Mouse (Mus musculus): Measurements from ENCODE around the gene Exd2. TPM values are rescaled to one million over a fixed set of nuclear protein-coding genes. Genes with fewer than 3 reads are reported as not detected.
"Not testable (repeated sequence)": the region's sequence is repeated elsewhere in the genome, so short reads cannot be mapped to it uniquely, and the experiment has no call there.

The Exd2 gene
- polyA plus RNA-seq, 1 experiment, result 0.11 TPM

- no peaks in the 10 kb centered on the region for H3K9me3 ChIP-seq (ENCODE audit: control insufficient read depth, low read length)
- TF ChIP-seq TAL1 (IDR thresholded peaks at IDR 0.05; ENCODE audit: low read length) (no peak), GATA1 (IDR thresholded peaks at IDR 0.05; ENCODE audit: low read length) (no peak)
- peaks cover 30% of the 10 kb centered on the region for H3K4me1 ChIP-seq (ENCODE audit: control insufficient read depth)
- H3K27me3 ChIP-seq (ENCODE audit: control insufficient read depth), result peaks cover 5% of the 10 kb centered on the region
- H3K4me3 ChIP-seq (replicated peaks), result peak overlapping the region; percentile 84
- peaks cover 2% of the 10 kb centered on the region; the same call in 1 of the 2 replicates for H3K36me3 ChIP-seq (ENCODE audit: control insufficient read depth)
These were observed 25.7 kb upstream of the Exd2 start for GRCm38 (mm10) chr12:80437051-80437675.

DNA sequence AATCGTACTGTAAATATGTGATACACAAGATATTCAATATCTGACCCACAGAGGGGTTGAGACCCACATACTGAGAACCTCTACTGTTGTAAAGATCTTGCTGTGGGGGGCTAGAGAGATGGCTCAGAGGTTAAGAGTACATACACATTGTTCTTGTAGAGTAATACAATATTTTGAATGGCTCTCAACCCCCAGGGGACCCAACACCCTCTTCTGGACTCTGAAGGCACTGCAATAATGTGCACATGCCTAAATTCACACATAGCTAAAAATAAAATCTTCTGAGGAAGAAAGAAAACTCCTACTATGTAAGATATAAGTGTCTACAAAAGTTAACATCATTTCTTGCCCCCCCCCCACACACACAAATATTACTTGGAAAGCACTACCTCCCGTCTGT lies 21.9 kb upstream of the Exd2 start:
- no peak overlapping the region for H3K4me3 ChIP-seq (replicated peaks)
- H3K9me3 ChIP-seq (ENCODE audit: control insufficient read depth, low read length), result no peaks in the 10 kb centered on the region
- peaks cover 12% of the 10 kb centered on the region for H3K27me3 ChIP-seq (ENCODE audit: control insufficient read depth)
- TF ChIP-seq GATA1 (IDR thresholded peaks at IDR 0.05; ENCODE audit: low read length) (no peak), TAL1 (IDR thresholded peaks at IDR 0.05; ENCODE audit: low read length) (no peak)
- peaks cover 14% of the 10 kb centered on the region for H3K4me1 ChIP-seq (ENCODE audit: control insufficient read depth)
- H3K36me3 ChIP-seq (ENCODE audit: control insufficient read depth), result no peaks in the 10 kb centered on the region

GRCm38 (mm10) chr12:80444525-80445109 lies 18.3 kb upstream of the Exd2 start:
- no peaks in the 10 kb centered on the region for H3K9me3 ChIP-seq (ENCODE audit: control insufficient read depth, low read length)
- no peak overlapping the region for H3K4me3 ChIP-seq (replicated peaks)
- H3K4me1 ChIP-seq (ENCODE audit: control insufficient read depth), result no peaks in the 10 kb centered on the region
- peaks cover 23% of the 10 kb centered on the region for H3K27me3 ChIP-seq (ENCODE audit: control insufficient read depth)
- H3K36me3 ChIP-seq (ENCODE audit: control insufficient read depth), result no peaks in the 10 kb centered on the region
- TF ChIP-seq GATA1 (IDR thresholded peaks at IDR 0.05; ENCODE audit: low read length) (no peak), TAL1 (IDR thresholded peaks at IDR 0.05; ENCODE audit: low read length) (no peak)

- Histone ChIP-seq H3K36me3 (ENCODE audit: control insufficient read depth) (no peaks in the 10 kb centered on the region), H3K4me1 (ENCODE audit: control insufficient read depth) (no peaks in the 10 kb centered on the region), H3K4me3 (replicated peaks) (no peak overlapping the region), H3K9me3 (ENCODE audit: control insufficient read depth, low read length) (no peaks in the 10 kb centered on the region), H3K27me3 (ENCODE audit: control insufficient read depth) (peaks cover 14% of the 10 kb centered on the region)
- no peak for TF ChIP-seq TAL1 (IDR thresholded peaks at IDR 0.05; ENCODE audit: low read length)
- TF ChIP-seq GATA1 (IDR thresholded peaks at IDR 0.05; ENCODE audit: low read length), result no peak
These were observed 9.4 kb upstream of the Exd2 start for GRCm38 (mm10) chr12:80453506-80453905.

DNA sequence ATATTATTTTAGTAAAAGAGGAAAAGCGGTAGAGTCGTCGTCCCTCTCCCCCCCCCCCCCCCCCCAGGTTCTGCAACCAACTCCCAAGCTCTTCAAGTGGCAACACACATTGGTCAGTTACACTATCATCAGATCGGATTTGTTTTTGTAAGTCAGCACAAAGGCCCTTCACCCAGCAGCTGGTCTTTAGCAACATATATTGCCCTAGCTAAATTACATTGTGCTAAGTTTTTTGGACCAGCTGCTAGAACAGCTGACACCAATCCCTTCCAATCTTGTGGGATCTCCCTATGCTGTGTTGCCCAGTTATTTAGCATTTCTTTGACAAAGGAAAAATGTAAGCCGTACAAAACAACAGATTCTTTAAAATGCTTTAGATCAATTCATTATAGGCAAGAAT lies 4.9 kb upstream of the Exd2 start:
- TF ChIP-seq GATA1 (IDR thresholded peaks at IDR 0.05; ENCODE audit: low read length) (no peak), TAL1 (IDR thresholded peaks at IDR 0.05; ENCODE audit: low read length) (no peak)
- Histone ChIP-seq H3K27me3 (ENCODE audit: control insufficient read depth) (peaks cover 8% of the 10 kb centered on the region), H3K4me3 (replicated peaks) (no peak overlapping the region), H3K4me1 (ENCODE audit: control insufficient read depth) (peaks cover 5% of the 10 kb centered on the region), H3K9me3 (ENCODE audit: control insufficient read depth, low read length) (no peaks in the 10 kb centered on the region), H3K36me3 (ENCODE audit: control insufficient read depth) (no peaks in the 10 kb centered on the region)

DNA sequence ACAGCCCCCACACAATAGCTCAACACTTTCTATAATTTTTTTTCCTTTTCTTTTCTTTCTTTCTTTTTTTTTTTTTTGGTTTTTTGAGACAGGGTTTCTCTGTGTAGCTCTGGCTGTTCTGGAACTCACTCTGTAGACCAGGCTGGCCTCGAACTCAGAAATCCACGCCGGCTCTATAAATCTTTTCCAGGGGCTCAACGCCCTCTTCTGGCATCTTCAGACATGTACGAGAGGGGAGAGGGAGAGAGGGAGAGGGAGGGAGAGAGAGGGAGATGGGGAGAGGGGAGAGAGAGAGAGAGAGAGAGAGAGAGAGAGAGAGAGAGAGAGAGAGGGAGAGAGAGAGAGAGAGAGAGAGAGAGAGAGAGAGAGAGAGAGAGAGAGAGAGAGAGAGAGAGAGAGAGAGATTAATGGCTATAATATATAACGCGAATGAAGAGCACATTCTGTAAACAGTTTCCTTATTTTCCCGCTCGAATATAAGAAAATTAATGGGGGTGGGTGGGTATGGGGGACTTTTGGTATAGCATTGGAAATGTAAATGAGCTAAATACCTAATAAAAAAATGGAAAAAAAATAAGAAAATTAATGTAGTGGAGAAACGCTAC lies 501 bp upstream of the Exd2 start:
- H3K9me3 ChIP-seq (ENCODE audit: control insufficient read depth, low read length); H3K36me3 ChIP-seq (ENCODE audit: control insufficient read depth); H3K27me3 ChIP-seq (ENCODE audit: control insufficient read depth): not testable (repeated sequence)
- H3K4me3 ChIP-seq (replicated peaks), result peak overlapping the region; percentile 93
- peaks cover 19% of the 10 kb centered on the region for H3K4me1 ChIP-seq (ENCODE audit: control insufficient read depth)

GRCm38 (mm10) chr12:80463666-80464269 lies 873 bp downstream of the Exd2 start:
- Histone ChIP-seq H3K4me3 (replicated peaks) (peak overlapping the region; percentile 93), H3K4me1 (ENCODE audit: control insufficient read depth) (peaks cover 19% of the 10 kb centered on the region), H3K36me3 (ENCODE audit: control insufficient read depth) (no peaks in the 10 kb centered on the region), H3K9me3 (ENCODE audit: control insufficient read depth, low read length) (no peaks in the 10 kb centered on the region), H3K27me3 (ENCODE audit: control insufficient read depth) (peaks cover 5% of the 10 kb centered on the region; the same call in 1 of the 2 replicates)
- TF ChIP-seq TAL1 (IDR thresholded peaks at IDR 0.05; ENCODE audit: low read length), result no peak
- no peak for TF ChIP-seq GATA1 (IDR thresholded peaks at IDR 0.05; ENCODE audit: low read length)

GRCm38 (mm10) chr12:80470206-80470605 lies 7.3 kb downstream of the Exd2 start:
- TF ChIP-seq GATA1 (IDR thresholded peaks at IDR 0.05; ENCODE audit: low read length) (no peak), TAL1 (IDR thresholded peaks at IDR 0.05; ENCODE audit: low read length) (no peak)
- H3K4me3 ChIP-seq (replicated peaks), result no peak overlapping the region
- no peaks in the 10 kb centered on the region for H3K27me3 ChIP-seq (ENCODE audit: control insufficient read depth)
- H3K36me3 ChIP-seq (ENCODE audit: control insufficient read depth), result no peaks in the 10 kb centered on the region
- H3K4me1 ChIP-seq (ENCODE audit: control insufficient read depth), result peaks cover 7% of the 10 kb centered on the region
- no peaks in the 10 kb centered on the region for H3K9me3 ChIP-seq (ENCODE audit: control insufficient read depth, low read length)

- no peaks in the 10 kb centered on the region for H3K27me3 ChIP-seq (ENCODE audit: control insufficient read depth)
- H3K4me1 ChIP-seq (ENCODE audit: control insufficient read depth), result peaks cover 5% of the 10 kb centered on the region
- no peaks in the 10 kb centered on the region for H3K9me3 ChIP-seq (ENCODE audit: control insufficient read depth, low read length)
- H3K4me3 ChIP-seq (replicated peaks), result no peak overlapping the region
- peaks cover 2% of the 10 kb centered on the region for H3K36me3 ChIP-seq (ENCODE audit: control insufficient read depth)
- no peak for TF ChIP-seq GATA1 (IDR thresholded peaks at IDR 0.05; ENCODE audit: low read length)
- TF ChIP-seq TAL1 (IDR thresholded peaks at IDR 0.05; ENCODE audit: low read length), result no peak
These were observed 9.0 kb downstream of the Exd2 start for GRCm38 (mm10) chr12:80471926-80472325.

All from erythroblast, embryonic 14.5 days (primary cell).